Mouse (Mus musculus): ENCODE data around the gene Gm20388.

Gene Gm20388

GRCm38 (mm10) chr8:122735542-122736473 lies 2825.2 kb downstream of the Gm20388 start:
- DNase-seq (ENCODE audit: inconsistent ontology term) = no peak

- DNase-seq (ENCODE audit: inconsistent ontology term) = no peak
These were observed 2826.0 kb downstream of the Gm20388 start for GRCm38 (mm10) chr8:122736623-122737022.

DNA sequence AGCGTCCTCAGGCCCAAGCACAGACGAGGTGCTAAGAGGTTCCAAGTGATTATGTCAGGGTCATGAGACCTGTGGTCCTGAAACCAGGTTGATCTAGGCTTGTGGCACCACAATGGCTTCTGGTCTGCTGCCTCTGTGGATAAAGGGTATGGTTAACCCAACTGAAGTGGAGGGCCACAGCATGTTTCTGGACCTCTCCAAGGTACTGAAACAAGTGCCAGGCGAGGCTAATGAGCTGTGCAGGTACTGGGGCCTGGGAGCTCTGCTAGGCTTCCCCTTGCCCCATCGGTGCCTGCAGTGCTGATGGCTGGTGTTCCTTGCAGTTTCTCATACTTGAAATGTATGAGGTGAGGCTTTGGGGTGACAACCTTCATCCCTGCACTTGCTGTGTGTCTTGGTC lies 2826.4 kb downstream of the Gm20388 start:
- DNase-seq (ENCODE audit: inconsistent ontology term) = no peak

DNA sequence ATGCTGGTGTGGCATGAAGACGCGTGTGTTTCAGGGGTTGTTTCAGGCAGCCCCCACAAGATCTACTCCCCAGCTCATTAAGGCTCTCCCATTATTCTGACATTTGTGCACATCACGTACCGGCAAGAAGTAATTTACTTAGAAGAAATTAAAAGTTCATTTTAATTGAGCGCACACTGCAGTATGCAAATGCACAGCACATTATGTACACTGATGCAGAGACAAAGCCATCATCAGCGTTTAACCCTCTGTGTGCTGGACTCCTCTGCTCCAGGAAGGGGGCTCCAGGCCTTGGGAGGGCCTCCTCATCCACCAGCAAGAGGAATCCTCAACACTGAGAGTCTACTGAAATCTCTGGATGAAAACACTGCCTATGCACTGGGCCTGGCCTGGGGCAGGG lies 2827.2 kb downstream of the Gm20388 start:
- no peak for DNase-seq (ENCODE audit: inconsistent ontology term)

- DNase-seq (ENCODE audit: inconsistent ontology term) = peak; percentile 29
These were observed 2828.6 kb downstream of the Gm20388 start for GRCm38 (mm10) chr8:122739102-122739725.

- no peak for DNase-seq (ENCODE audit: inconsistent ontology term)
These were observed 2831.8 kb downstream of the Gm20388 start for GRCm38 (mm10) chr8:122742471-122742870.

- DNase-seq (ENCODE audit: inconsistent ontology term) = no peak
These were observed 2834.5 kb downstream of the Gm20388 start for GRCm38 (mm10) chr8:122745022-122745749.

DNA sequence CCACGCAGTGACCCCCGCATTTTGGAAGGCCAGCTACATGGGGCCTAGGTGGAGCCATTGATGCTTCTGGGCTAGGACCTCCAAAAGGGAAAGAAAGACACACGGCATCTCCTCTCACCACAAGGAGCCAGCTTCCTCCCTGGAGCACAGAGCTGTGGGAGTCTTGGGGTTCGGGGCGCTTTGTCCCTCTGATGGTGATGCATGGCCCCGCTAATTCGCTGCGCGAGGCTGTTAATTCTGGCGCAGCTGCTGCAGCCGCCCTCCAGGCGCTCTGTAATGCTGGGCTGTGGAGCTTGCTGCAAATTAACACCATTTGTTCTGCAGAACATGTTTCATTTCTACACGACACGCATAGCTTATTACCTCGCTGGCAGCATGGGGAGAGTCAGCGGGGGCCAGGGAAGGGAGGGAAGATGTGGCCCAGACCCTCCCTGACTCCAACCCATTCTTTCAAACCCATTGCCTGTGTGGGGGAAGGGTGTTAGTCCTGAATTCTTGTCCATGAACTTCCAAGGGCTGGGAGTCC lies 2835.2 kb downstream of the Gm20388 start:
- DNase-seq (ENCODE audit: inconsistent ontology term) = no peak

- DNase-seq (ENCODE audit: inconsistent ontology term) = no peak
These were observed 2835.8 kb downstream of the Gm20388 start for GRCm38 (mm10) chr8:122746439-122746838.

DNA sequence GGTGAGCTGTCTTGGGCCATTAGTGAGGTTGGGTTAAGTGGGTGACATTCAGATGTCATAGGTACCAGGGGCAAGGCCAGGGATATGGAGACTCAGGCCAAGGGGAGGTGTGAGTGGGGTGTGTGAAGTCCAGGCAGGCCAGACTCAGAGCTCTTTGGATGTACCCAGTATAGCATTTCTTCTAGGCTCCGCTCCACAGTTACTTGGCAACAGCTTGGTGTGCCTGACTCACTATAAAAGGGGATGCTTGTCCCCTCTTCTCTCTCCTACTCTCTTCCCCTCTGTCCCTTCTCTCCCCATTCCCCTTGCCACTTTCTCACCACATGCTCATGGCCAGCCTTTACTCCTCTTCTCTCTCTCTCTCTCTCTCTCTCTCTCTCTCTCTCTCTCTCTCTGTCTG lies 2837.2 kb downstream of the Gm20388 start:
- no peak for DNase-seq (ENCODE audit: inconsistent ontology term)

GRCm38 (mm10) chr8:122749333-122749958 lies 2838.8 kb downstream of the Gm20388 start:
- DNase-seq (ENCODE audit: inconsistent ontology term) = no peak

- no peak for DNase-seq (ENCODE audit: inconsistent ontology term)
These were observed 2840.7 kb downstream of the Gm20388 start for GRCm38 (mm10) chr8:122751342-122751741.

- no peak for DNase-seq (ENCODE audit: inconsistent ontology term)
These were observed 2841.6 kb downstream of the Gm20388 start for GRCm38 (mm10) chr8:122752111-122752721.

DNA sequence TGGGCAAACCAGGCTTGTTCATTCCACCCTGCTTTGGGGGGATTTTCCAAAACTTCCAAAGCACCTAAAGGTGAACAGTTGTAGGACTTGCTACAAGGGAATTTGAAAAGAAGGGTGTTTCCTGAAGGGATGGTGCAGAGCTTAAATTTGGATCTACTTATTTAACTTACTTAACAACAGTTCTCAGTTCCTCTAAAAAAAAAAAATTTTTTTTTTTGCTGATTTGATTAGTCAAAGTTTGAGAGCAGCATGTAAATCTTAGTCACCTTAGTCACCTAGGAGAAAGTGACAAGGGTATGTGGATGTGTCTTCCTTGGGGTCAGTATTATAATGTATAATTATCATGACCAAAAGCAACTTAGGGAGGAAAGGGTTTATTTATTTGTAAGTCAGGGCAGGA lies 2848.0 kb downstream of the Gm20388 start:
- no peak for DNase-seq (ENCODE audit: inconsistent ontology term)

DNA sequence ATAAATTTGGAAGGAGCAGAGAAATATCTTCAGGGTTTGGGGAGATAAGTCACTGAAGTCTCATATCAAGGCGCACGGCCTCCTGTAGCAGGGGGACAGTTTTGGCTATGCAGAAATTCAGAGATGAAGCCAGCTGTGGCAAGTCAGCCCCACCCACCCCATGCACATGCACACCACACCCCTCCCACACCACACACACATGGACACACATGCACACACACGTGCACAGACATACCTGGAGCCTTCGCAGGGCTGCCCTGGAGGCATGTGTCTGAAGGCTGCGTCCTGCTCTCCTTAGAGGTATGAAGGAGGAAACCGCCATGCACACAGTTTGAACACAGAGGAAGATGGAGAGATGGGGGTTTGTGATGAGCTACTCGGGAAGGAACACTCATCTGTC lies 2849.5 kb downstream of the Gm20388 start:
- no peak for DNase-seq (ENCODE audit: inconsistent ontology term)

DNA sequence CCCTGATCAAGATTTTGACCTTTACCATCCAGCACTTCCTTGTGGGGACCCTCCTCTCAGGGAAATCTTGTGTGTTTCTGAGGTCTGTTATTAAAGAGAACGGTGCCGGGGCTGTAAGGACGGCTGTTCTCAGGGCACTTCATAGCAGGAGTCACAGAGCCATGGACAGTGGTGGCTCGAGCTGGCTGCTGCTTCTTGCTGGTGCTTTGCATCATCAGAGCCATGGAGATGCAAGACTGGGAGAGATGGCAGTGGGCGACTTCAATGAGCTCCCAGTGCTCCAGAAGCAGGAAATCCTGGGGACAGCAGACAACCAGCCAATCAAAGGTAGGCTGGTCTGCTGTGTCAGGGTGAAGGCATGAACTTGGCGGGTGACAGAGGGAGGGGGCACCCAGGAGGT lies 2850.5 kb downstream of the Gm20388 start:
- no peak for DNase-seq (ENCODE audit: inconsistent ontology term)

DNA sequence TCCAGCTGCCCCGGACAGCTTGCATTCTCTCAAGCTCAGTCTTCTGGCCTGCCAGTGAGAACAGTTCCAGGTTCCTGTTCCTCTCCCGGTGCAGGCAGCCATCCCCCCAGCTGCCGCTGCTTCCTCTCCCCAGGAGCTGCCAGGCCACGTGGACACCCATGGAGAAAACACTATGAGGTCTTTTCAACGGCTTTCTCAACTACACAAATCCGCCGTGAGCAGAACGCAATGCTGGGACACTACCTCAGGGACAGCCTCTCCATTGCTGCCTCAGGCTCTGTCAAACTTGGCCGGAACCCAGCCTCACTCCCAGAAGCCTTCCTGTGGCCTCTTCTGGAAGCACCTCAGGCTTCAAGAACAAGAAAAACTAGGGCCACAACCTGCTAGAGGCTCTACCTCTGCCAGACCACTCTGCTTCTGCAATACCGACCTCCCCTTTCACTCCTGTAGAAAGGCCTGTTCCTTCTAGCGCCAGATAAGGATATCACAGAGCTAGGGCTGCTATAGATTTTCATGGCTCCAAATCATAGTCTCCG lies 2852.2 kb downstream of the Gm20388 start:
- DNase-seq (ENCODE audit: inconsistent ontology term) = no peak

DNA sequence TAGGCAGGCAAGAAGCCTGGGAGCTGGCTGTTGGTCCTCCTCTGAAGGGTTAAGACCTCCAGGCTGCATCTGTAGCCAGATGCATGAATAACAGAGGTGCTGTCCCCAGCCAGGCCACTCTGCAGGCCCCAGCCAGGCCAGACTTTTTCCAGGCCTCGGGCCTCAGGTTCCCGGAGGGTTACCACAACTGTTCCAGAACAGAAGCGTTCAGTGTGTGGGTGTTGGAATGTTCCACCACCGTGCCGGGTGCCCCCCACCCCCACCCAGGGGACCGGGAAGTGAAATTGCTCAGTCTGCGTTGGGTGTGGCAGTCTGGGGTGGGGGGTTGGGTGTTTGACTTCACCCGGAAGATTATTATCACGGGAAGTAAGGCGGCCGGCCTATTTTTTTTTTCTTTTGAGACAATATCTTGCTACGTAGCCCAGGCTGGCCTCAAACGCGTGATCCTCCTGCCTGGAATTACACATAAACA lies 2852.7 kb downstream of the Gm20388 start:
- no peak for DNase-seq (ENCODE audit: inconsistent ontology term)

DNA sequence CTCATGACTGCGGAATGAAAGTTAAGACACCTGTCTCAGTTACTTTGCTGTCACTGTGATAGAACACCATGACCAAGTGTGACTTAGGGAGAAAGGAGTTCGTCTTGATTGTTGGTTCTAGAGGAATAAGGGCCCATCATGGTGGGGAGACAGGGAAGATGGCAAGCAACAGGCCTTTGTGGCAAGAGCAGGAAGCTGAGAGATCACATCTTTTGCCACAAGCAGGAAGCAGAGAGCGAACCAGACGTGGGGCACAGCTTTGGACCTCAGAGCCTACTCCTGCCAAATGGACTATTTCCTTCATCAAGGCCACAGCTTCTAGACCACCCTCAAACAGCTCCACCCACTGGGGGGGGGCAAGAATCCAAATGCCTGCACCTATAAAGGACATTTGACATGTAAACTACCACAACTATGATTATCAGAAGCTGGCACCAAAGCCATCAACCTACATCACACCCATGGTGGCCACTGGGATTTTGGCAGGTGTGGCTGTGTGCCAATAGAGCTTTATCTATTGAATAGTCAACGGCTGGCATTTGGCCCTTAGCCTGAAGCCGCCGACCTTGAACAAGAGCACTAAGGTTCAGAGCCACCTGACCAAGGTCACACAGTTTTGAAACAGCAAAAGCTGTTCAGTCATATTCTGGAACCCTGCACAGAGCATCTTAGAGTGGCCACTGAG lies 2854.3 kb downstream of the Gm20388 start:
- no peak for DNase-seq (ENCODE audit: inconsistent ontology term)

- no peak for DNase-seq (ENCODE audit: inconsistent ontology term)
These were observed 2855.5 kb downstream of the Gm20388 start for GRCm38 (mm10) chr8:122766189-122766588.

Data from Muller cell, postnatal 12 days (primary cell).